Mouse (Mus musculus): ENCODE data around the gene Gm4778. TPM values are rescaled to one million over a fixed set of nuclear protein-coding genes. Genes with fewer than 3 reads are reported as not detected.
"Not testable (repeated sequence)": the region's sequence is repeated elsewhere in the genome, so short reads cannot be mapped to it uniquely, and the experiment has no call there.

The Gm4778 gene
- not detected in 2 replicates for polyA plus RNA-seq (2014; fragmentation: Nextera tagmentation; extraction: Ambion mirVana)

- H3K36me3 ChIP-seq (ENCODE audit: control insufficient read depth, insufficient read depth, low read length); H3K9me3 ChIP-seq (ENCODE audit: control insufficient read depth, low read length); H3K27me3 ChIP-seq (ENCODE audit: control insufficient read depth, insufficient read depth, low read length); H3K4me2 ChIP-seq (ENCODE audit: low read depth); ATAC-seq (ENCODE audit: insufficient read depth, low FRiP score, low TSS enrichment); H3K9ac ChIP-seq (ENCODE audit: low read length); H3K4me1 ChIP-seq (ENCODE audit: control insufficient read depth, insufficient read depth, low read length); H3K27ac ChIP-seq (ENCODE audit: low read depth, low read length); DNase-seq (ENCODE audit: low spot score); H3K4me3 ChIP-seq (ENCODE audit: low read depth, low read length): not testable (repeated sequence)
- WGBS: 100% methylated on average over 1 of the region's 1 CpGs
These were observed at the start of gene Gm4778 for GRCm38 (mm10) chr3:94263736-94264135. TSS of gene Gm4778 (plus strand) at chr3:94264036.

GRCm38 (mm10) chr3:94260598-94260997, 3.2 kb upstream of the Gm4778 start:
- ATAC-seq (ENCODE audit: insufficient read depth, low FRiP score, low TSS enrichment) (no peak), DNase-seq (ENCODE audit: low spot score) (no peak)
- Histone ChIP-seq H3K27me3 (ENCODE audit: control insufficient read depth, insufficient read depth, low read length) (no peaks in the 10 kb centered on the region), H3K9me3 (ENCODE audit: control insufficient read depth, low read length) (no peaks in the 10 kb centered on the region), H3K9ac (ENCODE audit: low read length) (no peak overlapping the region), H3K4me1 (ENCODE audit: control insufficient read depth, insufficient read depth, low read length) (no peaks in the 10 kb centered on the region), H3K4me3 (ENCODE audit: low read depth, low read length) (no peak overlapping the region), H3K4me2 (ENCODE audit: low read depth) (no peak overlapping the region), H3K27ac (ENCODE audit: low read depth, low read length) (no peak overlapping the region), H3K36me3 (ENCODE audit: control insufficient read depth, insufficient read depth, low read length) (no peaks in the 10 kb centered on the region)
- WGBS: 54% methylated on average over 6 of the region's 6 CpGs

- Histone ChIP-seq H3K4me3 (ENCODE audit: low read depth, low read length) (no peak overlapping the region), H3K27me3 (ENCODE audit: control insufficient read depth, insufficient read depth, low read length) (no peaks in the 10 kb centered on the region), H3K36me3 (ENCODE audit: control insufficient read depth, insufficient read depth, low read length) (no peaks in the 10 kb centered on the region), H3K9me3 (ENCODE audit: control insufficient read depth, low read length) (no peaks in the 10 kb centered on the region), H3K27ac (ENCODE audit: low read depth, low read length) (no peak overlapping the region), H3K4me2 (ENCODE audit: low read depth) (no peak overlapping the region), H3K4me1 (ENCODE audit: control insufficient read depth, insufficient read depth, low read length) (no peaks in the 10 kb centered on the region), H3K9ac (ENCODE audit: low read length) (no peak overlapping the region)
- DNase-seq (ENCODE audit: low spot score) (no peak), ATAC-seq (ENCODE audit: insufficient read depth, low FRiP score, low TSS enrichment) (no peak)
- WGBS: 83% methylated on average over 11 of the region's 11 CpGs
These were observed 12.2 kb downstream of the Gm4778 start for GRCm38 (mm10) chr3:94275991-94276390.

GRCm38 (mm10) chr3:94305457-94305856, 41.6 kb downstream of the Gm4778 start:
- Histone ChIP-seq H3K4me3 (ENCODE audit: low read depth, low read length) (no peak overlapping the region), H3K27ac (ENCODE audit: low read depth, low read length) (no peak overlapping the region), H3K4me2 (ENCODE audit: low read depth) (no peak overlapping the region), H3K9me3 (ENCODE audit: control insufficient read depth, low read length) (no peaks in the 10 kb centered on the region), H3K36me3 (ENCODE audit: control insufficient read depth, insufficient read depth, low read length) (no peaks in the 10 kb centered on the region), H3K27me3 (ENCODE audit: control insufficient read depth, insufficient read depth, low read length) (no peaks in the 10 kb centered on the region), H3K9ac (ENCODE audit: low read length) (no peak overlapping the region), H3K4me1 (ENCODE audit: control insufficient read depth, insufficient read depth, low read length) (no peaks in the 10 kb centered on the region)
- ATAC-seq (ENCODE audit: insufficient read depth, low FRiP score, low TSS enrichment): no peak
- no peak for DNase-seq (ENCODE audit: low spot score)
- WGBS: 81% methylated on average over 1 of the region's 1 CpGs

- 0 out of 2 replicates have a peak, but pooled peaks cover 3% of the 10 kb centered on the region for H3K4me1 ChIP-seq (ENCODE audit: control insufficient read depth, insufficient read depth, low read length)
- no peaks in the 10 kb centered on the region for H3K27me3 ChIP-seq (ENCODE audit: control insufficient read depth, insufficient read depth, low read length)
- DNase-seq (ENCODE audit: low spot score) (no peak), ATAC-seq (ENCODE audit: insufficient read depth, low FRiP score, low TSS enrichment) (no peak)
- H3K27ac ChIP-seq (ENCODE audit: low read depth, low read length): no peak overlapping the region
- no peak overlapping the region for H3K9ac ChIP-seq (ENCODE audit: low read length)
- H3K9me3 ChIP-seq (ENCODE audit: control insufficient read depth, low read length): no peaks in the 10 kb centered on the region
- no peak overlapping the region for H3K4me3 ChIP-seq (ENCODE audit: low read depth, low read length)
- H3K36me3 ChIP-seq (ENCODE audit: control insufficient read depth, insufficient read depth, low read length): no peaks in the 10 kb centered on the region
- H3K4me2 ChIP-seq (ENCODE audit: low read depth): no peak overlapping the region
These were observed 43.1 kb downstream of the Gm4778 start for GRCm38 (mm10) chr3:94306975-94307374.

- peak within 1 kb of the TSS; percentile 39 for H3K4me3 ChIP-seq (ENCODE audit: low read depth, low read length)
- no peaks in the 10 kb centered on the region for H3K36me3 ChIP-seq (ENCODE audit: control insufficient read depth, insufficient read depth, low read length)
- peak within 1 kb of the TSS; percentile 50 for H3K4me2 ChIP-seq (ENCODE audit: low read depth)
- peak within 1 kb of the TSS; percentile 63 for H3K9ac ChIP-seq (ENCODE audit: low read length)
- WGBS: 3% methylated on average over 47 of the region's 47 CpGs
- peak within 1 kb of the TSS; percentile 62 for H3K27ac ChIP-seq (ENCODE audit: low read depth, low read length)
- DNase-seq (ENCODE audit: low spot score): peak; percentile 93
- peak; percentile 98 for ATAC-seq (ENCODE audit: insufficient read depth, low FRiP score, low TSS enrichment)
- H3K27me3 ChIP-seq (ENCODE audit: control insufficient read depth, insufficient read depth, low read length): no peaks in the 10 kb centered on the region
- 0 out of 2 replicates have a peak, but pooled peaks cover 3% of the 10 kb centered on the region for H3K4me1 ChIP-seq (ENCODE audit: control insufficient read depth, insufficient read depth, low read length)
- no peaks in the 10 kb centered on the region for H3K9me3 ChIP-seq (ENCODE audit: control insufficient read depth, low read length)
These were observed 46.0 kb downstream of the Gm4778 start, which contains the start of gene Them4 for GRCm38 (mm10) chr3:94309633-94310363. TSS of gene Them4 (plus strand) at chr3:94310089.

GRCm38 (mm10) chr3:94310491-94310890, 46.7 kb downstream of the Gm4778 start:
- 53% methylated on average over 7 of the region's 7 CpGs for WGBS
- peak overlapping the region; percentile 39 for H3K4me3 ChIP-seq (ENCODE audit: low read depth, low read length)
- 0 out of 2 replicates have a peak, but pooled peaks cover 3% of the 10 kb centered on the region for H3K4me1 ChIP-seq (ENCODE audit: control insufficient read depth, insufficient read depth, low read length)
- ATAC-seq (ENCODE audit: insufficient read depth, low FRiP score, low TSS enrichment) (no peak), DNase-seq (ENCODE audit: low spot score) (no peak)
- H3K27me3 ChIP-seq (ENCODE audit: control insufficient read depth, insufficient read depth, low read length): no peaks in the 10 kb centered on the region
- no peaks in the 10 kb centered on the region for H3K36me3 ChIP-seq (ENCODE audit: control insufficient read depth, insufficient read depth, low read length)
- H3K27ac ChIP-seq (ENCODE audit: low read depth, low read length): no peak overlapping the region
- peak overlapping the region; percentile 63 for H3K9ac ChIP-seq (ENCODE audit: low read length)
- H3K4me2 ChIP-seq (ENCODE audit: low read depth): peak overlapping the region; percentile 50
- H3K9me3 ChIP-seq (ENCODE audit: control insufficient read depth, low read length): no peaks in the 10 kb centered on the region

- DNase-seq (ENCODE audit: low spot score) (no peak), ATAC-seq (ENCODE audit: insufficient read depth, low FRiP score, low TSS enrichment) (no peak)
- H3K4me1 ChIP-seq (ENCODE audit: control insufficient read depth, insufficient read depth, low read length): 0 out of 2 replicates have a peak, but pooled peaks cover 3% of the 10 kb centered on the region
- H3K9me3 ChIP-seq (ENCODE audit: control insufficient read depth, low read length): no peaks in the 10 kb centered on the region
- no peaks in the 10 kb centered on the region for H3K36me3 ChIP-seq (ENCODE audit: control insufficient read depth, insufficient read depth, low read length)
- H3K27me3 ChIP-seq (ENCODE audit: control insufficient read depth, insufficient read depth, low read length): no peaks in the 10 kb centered on the region
- H3K27ac ChIP-seq (ENCODE audit: low read depth, low read length): no peak overlapping the region
- peak overlapping the region; percentile 39 for H3K4me3 ChIP-seq (ENCODE audit: low read depth, low read length)
- peak overlapping the region; percentile 50 for H3K4me2 ChIP-seq (ENCODE audit: low read depth)
- 79% methylated on average over 6 of the region's 6 CpGs for WGBS
- no peak overlapping the region for H3K9ac ChIP-seq (ENCODE audit: low read length)
These were observed 47.1 kb downstream of the Gm4778 start for GRCm38 (mm10) chr3:94310911-94311310.

- Histone ChIP-seq H3K9me3 (ENCODE audit: control insufficient read depth, low read length) (no peaks in the 10 kb centered on the region), H3K4me2 (ENCODE audit: low read depth) (no peak overlapping the region), H3K4me1 (ENCODE audit: control insufficient read depth, insufficient read depth, low read length) (0 out of 2 replicates have a peak, but pooled peaks cover 3% of the 10 kb centered on the region), H3K27me3 (ENCODE audit: control insufficient read depth, insufficient read depth, low read length) (no peaks in the 10 kb centered on the region), H3K27ac (ENCODE audit: low read depth, low read length) (no peak overlapping the region), H3K4me3 (ENCODE audit: low read depth, low read length) (no peak overlapping the region), H3K9ac (ENCODE audit: low read length) (no peak overlapping the region), H3K36me3 (ENCODE audit: control insufficient read depth, insufficient read depth, low read length) (no peaks in the 10 kb centered on the region)
- WGBS: 79% methylated on average over 4 of the region's 4 CpGs
- no peak for ATAC-seq (ENCODE audit: insufficient read depth, low FRiP score, low TSS enrichment)
- no peak for DNase-seq (ENCODE audit: low spot score)
These were observed 47.5 kb downstream of the Gm4778 start for GRCm38 (mm10) chr3:94311376-94311775.

Measured in neural tube, embryonic 11.5 days (tissue).